Mouse (Mus musculus) olfactory bulb, adult 2 months (tissue): Measurements from ENCODE around the gene Rgl1. TPM values are rescaled to one million over a fixed set of nuclear protein-coding genes. Genes with fewer than 3 reads are reported as not detected.
A peak's percentile ranks its signal among the peaks of the same experiment; 100 is the strongest.

Source experiments
- H3K27ac ChIP-seq: fragments of 200-500 bp; 2 replicates; pipeline ENCODE4 v1.5.1; 2012; ENCODE audit warnings: low read depth, low read length; ENCODE audit not compliant: insufficient read depth
- H3K4me1 ChIP-seq: fragments of 200-500 bp; 2 replicates; pipeline ENCODE4 v1.6.1; 2012; ENCODE audit warnings: low read length; ENCODE audit not compliant: control insufficient read depth, insufficient read depth
- H3K4me3 ChIP-seq: fragments of 200-500 bp; 2 replicates; pipeline ENCODE4 v1.5.1; 2012; ENCODE audit warnings: mild to moderate bottlenecking, low read depth, low read length, moderate library complexity; ENCODE audit not compliant: insufficient read depth
- CTCF ChIP-seq: fragments of 200-500 bp; IDR thresholded peaks from 2 replicates; pipeline ENCODE4 v1.5.1; 2012; ENCODE audit warnings: low read depth, mild to moderate bottlenecking, low read length, moderate library complexity; ENCODE audit not compliant: insufficient read depth
- POLR2A ChIP-seq: fragments of 200-500 bp; IDR thresholded peaks from 2 replicates; pipeline ENCODE4 v1.6.1; 2012; ENCODE audit warnings: mild to moderate bottlenecking, low read depth, low read length, moderate library complexity; ENCODE audit not compliant: insufficient read depth
- WGBS: fragments of 180-500 bp; shearing (Covaris S2); methylation state at CpG from one replicate; pipeline ENCODE4 v1.1.7; 2018; 5-methylcytosine and 5-hydroxymethylcytosine counted together
- polyA plus RNA-seq: library from polyadenylated mRNA; stranded (reverse); fragments of >200 nt; gene quantifications from 2 replicates; pipeline ENCODE4 v1.2.4, GENCODE M21; 2012; ENCODE audit warnings: low replicate concordance; ENCODE audit not compliant: missing spikeins, insufficient read depth, insufficient read length

Rgl1 gene
- polyA plus RNA-seq, 1 experiment = not detected

DNA sequence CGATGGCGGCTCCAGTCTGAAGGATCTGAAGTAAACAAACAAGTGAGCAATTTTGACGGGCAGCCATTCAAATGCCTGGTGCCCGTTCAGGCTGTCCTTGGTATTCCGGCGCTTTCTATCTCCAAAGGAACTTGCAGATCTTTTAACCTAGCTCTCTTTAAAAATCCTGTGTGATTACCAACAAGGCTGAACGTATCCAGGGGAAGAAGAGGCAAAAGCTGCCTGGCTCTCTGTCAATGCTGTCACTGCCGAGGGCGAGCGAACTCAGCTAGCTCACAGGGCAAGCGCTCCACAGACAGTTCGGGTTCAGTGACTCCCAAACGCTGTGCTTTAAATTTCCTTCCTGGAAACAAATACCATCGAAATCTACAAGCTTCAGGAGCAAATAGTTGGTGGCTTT is 158.4 kb downstream of the Rgl1 start:
- TF ChIP-seq CTCF = no peak
- no peak for TF ChIP-seq POLR2A
- H3K4me3 ChIP-seq = no peak overlapping the region
- WGBS = 47% methylated on average over 14 of the region's 14 CpGs
- H3K4me1 ChIP-seq = peaks cover 41% of the 10 kb centered on the region
- H3K27ac ChIP-seq = no peak overlapping the region

DNA sequence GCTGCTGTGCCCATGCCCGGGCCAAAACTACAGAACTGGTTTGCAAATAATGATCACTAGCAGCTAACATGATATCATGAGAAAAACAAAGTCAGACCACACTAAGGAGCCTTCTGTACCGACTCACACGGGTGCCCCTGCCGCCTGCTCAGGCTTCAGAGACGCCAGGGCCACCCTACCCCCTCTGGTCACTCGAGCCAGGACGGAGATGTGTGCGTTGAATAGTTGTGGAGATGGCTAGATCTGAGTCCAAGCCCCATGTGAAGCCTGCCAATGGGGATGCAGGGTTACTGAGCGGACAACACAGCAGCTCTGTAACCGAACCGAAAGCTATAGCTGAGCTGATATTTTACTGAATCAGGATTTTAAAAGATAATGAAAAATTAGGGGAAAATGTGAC is 159.4 kb downstream of the Rgl1 start:
- peaks cover 32% of the 10 kb centered on the region for H3K4me1 ChIP-seq
- WGBS = 71% methylated on average over 11 of the region's 11 CpGs
- no peak overlapping the region for H3K4me3 ChIP-seq
- TF ChIP-seq POLR2A = no peak
- TF ChIP-seq CTCF = no peak
- peak overlapping the region; percentile 53; the same call in 1 of the 2 replicates for H3K27ac ChIP-seq

DNA sequence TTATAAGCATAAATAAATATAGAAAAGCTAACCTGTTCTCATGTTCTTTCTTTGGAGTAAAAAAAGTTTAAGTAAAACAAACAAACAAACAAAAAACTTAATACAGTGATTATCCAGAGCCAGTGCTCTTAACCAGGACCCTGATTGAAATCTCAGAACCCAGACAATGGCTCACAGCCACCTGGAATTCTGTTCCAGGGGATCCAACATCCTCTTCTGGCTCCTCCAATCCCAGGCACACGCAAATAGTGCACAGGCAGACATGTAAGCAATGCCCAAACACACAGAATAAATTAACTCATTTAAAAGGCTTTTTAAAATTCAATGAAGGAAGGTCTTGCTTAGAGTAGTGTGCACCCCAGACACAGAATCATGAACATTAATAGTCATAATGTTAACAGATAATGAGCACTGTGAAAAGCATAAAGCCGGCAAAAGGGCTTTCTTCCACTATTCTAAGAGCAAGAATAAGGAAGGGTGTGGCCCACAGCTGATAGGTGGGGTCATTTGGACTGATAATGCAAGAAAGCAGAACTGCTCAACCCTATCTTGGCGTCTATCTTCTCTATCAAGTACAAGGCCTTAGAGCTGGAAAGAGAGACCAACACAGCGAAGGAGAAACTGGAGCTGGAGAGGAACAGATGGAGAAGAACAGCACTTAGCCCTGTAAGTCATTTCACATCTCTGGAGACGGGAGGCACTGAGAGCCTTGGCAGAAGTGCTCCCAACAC is 160.1 kb downstream of the Rgl1 start:
- H3K27ac ChIP-seq = peak overlapping the region; percentile 53; the same call in 1 of the 2 replicates
- WGBS = 74% methylated on average over 5 of the region's 5 CpGs

DNA sequence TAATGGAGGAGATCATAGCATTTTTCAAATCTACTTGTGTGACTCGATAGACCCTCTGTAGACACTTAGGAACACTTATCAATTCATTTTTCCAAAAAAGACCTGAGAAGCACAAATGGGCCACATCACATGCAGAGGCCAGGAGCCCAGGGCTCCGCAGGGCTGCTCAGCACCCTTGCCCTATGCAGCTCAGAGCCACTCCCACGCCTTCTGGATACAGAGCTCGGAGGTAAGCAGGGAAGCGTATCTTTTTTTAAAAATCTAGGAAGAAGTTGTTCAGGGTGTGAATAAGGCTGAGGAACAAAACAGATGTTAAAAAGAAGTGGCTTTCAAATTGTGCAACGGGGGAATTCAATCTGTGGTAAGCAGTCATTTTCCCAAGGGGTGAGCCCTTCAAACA is 162.0 kb downstream of the Rgl1 start:
- Histone ChIP-seq H3K4me1 (peaks cover 20% of the 10 kb centered on the region; the same call in 1 of the 2 replicates), H3K27ac (0 out of 2 replicates have a peak overlapping the region, but pooled peaks have one; percentile 22), H3K4me3 (no peak overlapping the region)
- TF ChIP-seq CTCF (no peak), POLR2A (no peak)
- WGBS = 55% methylated on average over 6 of the region's 6 CpGs

More for the DNA sequence above, 160.1 kb downstream of the Rgl1 start:
- TF ChIP-seq CTCF = no peak
- TF ChIP-seq POLR2A = no peak
- Histone ChIP-seq H3K4me3 (no peak overlapping the region), H3K4me1 (peaks cover 28% of the 10 kb centered on the region; the same call in 1 of the 2 replicates)

DNA sequence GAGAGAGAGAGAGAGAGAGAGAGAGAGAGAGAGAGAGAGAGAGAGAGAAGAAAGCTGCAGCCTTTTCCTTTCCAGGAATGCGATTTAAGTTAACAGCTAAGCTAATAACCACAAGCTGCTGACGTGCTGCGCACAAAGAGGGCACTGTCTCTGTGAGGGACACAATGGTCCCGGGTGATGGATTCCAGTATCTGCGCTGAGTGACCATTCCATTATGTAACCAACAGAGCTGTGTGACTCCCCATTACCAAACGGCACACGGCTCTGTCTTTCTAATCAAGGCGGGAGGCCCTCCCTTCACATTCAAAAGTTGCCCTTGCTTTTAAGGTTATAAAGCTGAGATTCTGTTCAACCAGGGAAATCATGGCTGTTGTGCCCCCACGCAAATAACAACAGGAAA is 162.5 kb downstream of the Rgl1 start:
- Histone ChIP-seq H3K27ac (0 out of 2 replicates have a peak overlapping the region, but pooled peaks have one; percentile 22), H3K4me3 (no peak overlapping the region), H3K4me1 (peaks cover 21% of the 10 kb centered on the region; the same call in 1 of the 2 replicates)
- no peak for TF ChIP-seq POLR2A
- TF ChIP-seq CTCF = no peak
- WGBS = 43% methylated on average over 9 of the region's 9 CpGs

DNA sequence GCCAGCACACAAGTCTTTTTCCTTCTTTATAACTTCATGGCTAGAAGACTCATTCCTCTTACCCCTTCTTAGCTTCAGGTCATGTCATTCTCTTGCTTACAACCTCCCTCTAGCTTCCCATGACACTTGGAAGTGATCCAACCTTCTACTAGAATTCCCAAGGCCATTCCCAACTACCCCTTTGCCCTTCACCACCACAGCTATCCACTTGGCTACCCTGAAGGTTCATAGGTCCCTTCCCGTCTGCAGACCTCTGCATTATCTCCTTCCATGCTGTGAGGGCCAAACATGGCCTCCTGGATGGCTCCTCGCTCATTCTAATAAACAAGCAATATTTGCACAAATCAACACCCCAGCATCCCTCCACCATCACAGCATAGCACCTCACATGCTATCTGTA is 165.7 kb downstream of the Rgl1 start:
- Histone ChIP-seq H3K4me3 (no peak overlapping the region), H3K4me1 (peaks cover 13% of the 10 kb centered on the region; the same call in 1 of the 2 replicates), H3K27ac (no peak overlapping the region)
- WGBS = 93% methylated on average over 2 of the region's 2 CpGs
- no peak for TF ChIP-seq POLR2A
- no peak for TF ChIP-seq CTCF

DNA sequence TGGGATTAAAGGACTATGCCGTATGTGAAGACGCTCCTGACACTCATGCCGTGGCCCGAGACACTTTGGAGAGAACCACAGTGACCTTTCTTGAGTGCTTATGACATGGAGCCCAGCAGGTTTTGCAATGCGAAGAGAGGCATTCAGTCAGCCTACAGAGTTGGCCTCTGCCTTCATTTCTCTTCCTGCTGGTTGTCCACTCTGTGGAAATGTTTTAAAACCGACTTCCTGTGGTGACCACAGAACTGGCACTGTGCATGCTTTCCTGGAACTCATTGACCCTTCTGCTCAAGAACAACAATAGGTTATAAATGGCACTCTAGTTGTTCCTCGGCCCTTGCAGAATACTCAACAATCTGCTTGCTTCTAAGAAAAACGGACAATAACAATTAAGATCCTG is 166.8 kb downstream of the Rgl1 start:
- H3K27ac ChIP-seq = no peak overlapping the region
- peaks cover 19% of the 10 kb centered on the region for H3K4me1 ChIP-seq
- no peak overlapping the region for H3K4me3 ChIP-seq
- TF ChIP-seq CTCF (no peak), POLR2A (no peak)
- WGBS = 79% methylated on average over 8 of the region's 8 CpGs

DNA sequence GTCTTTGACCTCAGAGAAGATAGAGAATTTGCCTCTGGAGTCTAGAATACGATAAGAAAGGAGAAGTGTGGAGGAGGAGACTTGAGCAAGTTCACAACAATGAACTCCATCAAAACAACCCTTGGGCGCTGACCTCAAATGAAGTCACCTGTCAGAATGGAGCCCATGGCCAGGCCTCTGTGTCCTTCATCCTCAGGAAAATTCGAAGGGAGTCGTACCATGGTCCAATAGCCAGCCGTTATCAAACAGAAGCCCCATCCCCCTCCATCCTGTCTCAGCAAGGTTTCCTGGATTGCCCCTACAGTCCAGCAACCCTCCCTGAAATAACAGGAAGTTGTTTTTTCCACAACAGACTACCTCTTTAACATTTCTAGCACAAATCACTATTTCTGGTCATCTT is 171.5 kb downstream of the Rgl1 start:
- WGBS = 82% methylated on average over 5 of the region's 5 CpGs
- peaks cover 22% of the 10 kb centered on the region for H3K4me1 ChIP-seq
- no peak overlapping the region for H3K4me3 ChIP-seq
- H3K27ac ChIP-seq = no peak overlapping the region
- TF ChIP-seq POLR2A (no peak), CTCF (no peak)

DNA sequence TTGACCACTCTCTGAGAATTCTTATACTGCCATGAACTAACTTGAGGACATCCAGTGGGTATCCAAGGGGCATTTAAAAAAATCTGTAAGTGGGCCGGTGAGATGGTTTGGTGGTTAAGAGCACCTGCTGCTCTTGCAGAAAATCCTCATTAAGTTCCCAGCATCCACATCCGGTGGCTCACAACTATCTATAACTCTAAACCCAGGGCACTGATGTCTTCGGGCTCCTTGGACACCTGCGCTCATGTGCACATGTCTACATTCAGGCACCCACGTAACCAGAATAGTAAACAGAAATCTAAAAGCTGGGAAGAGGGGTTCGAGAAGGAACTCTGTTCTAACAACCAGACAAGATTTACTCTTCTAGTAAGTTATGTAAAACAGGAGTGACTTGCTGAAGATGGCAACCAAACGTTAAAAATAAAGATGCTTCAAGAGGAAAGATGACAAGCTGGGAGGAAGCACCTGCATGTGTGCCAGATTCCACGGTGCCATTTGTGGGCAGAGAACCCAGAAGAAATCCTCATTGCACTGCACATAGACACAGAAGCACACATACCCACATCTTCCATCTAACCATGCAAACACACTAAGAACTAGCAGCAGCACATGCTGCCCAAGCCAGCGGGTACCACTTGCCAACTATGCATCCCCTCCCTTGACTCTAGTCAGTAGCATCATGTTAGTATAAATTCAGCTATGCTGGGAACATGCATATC is 172.2 kb downstream of the Rgl1 start:
- Histone ChIP-seq H3K4me3 (no peak overlapping the region), H3K27ac (no peak overlapping the region), H3K4me1 (peaks cover 21% of the 10 kb centered on the region)
- WGBS = 80% methylated on average over 9 of the region's 9 CpGs
- no peak for TF ChIP-seq POLR2A
